Mouse (Mus musculus) testis, adult 2 months (tissue): Measurements from ENCODE around the gene Asb3.

Experiments used
- CTCF ChIP-seq: fragments of 200-500 bp; IDR thresholded peaks from 2 replicates; pipeline ENCODE4 v1.5.1; 2012; ENCODE audit warnings: low read depth, mild to moderate bottlenecking, inconsistent platforms, low read length, moderate library complexity; ENCODE audit not compliant: control insufficient read depth, insufficient read depth, insufficient replicate concordance
- POLR2A ChIP-seq: fragments of 200-500 bp; IDR thresholded peaks from 2 replicates; pipeline ENCODE4 v1.6.1; 2012; ENCODE audit warnings: low read depth, mild to moderate bottlenecking, inconsistent platforms, low read length, moderate library complexity; ENCODE audit not compliant: control insufficient read depth

- no peak for TF ChIP-seq POLR2A
- TF ChIP-seq CTCF = no peak
These were observed 38.1 kb downstream of the Asb3 start for GRCm38 (mm10) chr11:30923283-30923682.
